Mouse (Mus musculus): ENCODE measurements around the gene Ces2b.

DNA sequence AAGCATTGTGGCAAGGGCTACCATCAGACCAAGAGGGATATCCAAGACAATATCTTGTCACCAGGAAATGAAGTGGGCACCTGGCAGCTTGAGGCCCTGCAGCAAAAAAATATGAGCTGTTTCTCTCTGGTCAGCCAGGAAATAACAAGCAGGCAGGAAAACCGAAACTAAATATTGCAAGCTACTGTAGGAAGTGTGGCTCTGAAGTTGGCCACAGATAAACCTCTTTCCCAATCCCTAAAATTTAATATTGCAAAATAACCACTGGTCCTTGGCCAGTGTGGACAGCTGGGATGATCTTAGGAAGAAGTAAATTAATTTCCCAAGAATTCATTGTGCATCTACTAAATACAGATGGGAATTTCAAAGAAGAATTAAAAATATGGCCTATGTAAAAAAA, 4.5 kb upstream of the Ces2b start:
- TF ChIP-seq CTCF (IDR thresholded peaks at IDR 0.05) = no peak
- no peak for TF ChIP-seq EP300 (IDR thresholded peaks at IDR 0.05)

All from lung, postnatal 0 days (tissue).